Mouse (Mus musculus): ENCODE data around the gene Arhgef15. TPM values are rescaled to one million over a fixed set of nuclear protein-coding genes. Genes with fewer than 3 reads are reported as not detected.
A peak's percentile ranks its signal among the peaks of the same experiment; 100 is the strongest.
"Not testable (repeated sequence)": the region's sequence is repeated elsewhere in the genome, so short reads cannot be mapped to it uniquely, and the experiment has no call there.

Gene Arhgef15
- polyA plus RNA-seq, 1 experiment from 2014 or later = 0.21 TPM

DNA sequence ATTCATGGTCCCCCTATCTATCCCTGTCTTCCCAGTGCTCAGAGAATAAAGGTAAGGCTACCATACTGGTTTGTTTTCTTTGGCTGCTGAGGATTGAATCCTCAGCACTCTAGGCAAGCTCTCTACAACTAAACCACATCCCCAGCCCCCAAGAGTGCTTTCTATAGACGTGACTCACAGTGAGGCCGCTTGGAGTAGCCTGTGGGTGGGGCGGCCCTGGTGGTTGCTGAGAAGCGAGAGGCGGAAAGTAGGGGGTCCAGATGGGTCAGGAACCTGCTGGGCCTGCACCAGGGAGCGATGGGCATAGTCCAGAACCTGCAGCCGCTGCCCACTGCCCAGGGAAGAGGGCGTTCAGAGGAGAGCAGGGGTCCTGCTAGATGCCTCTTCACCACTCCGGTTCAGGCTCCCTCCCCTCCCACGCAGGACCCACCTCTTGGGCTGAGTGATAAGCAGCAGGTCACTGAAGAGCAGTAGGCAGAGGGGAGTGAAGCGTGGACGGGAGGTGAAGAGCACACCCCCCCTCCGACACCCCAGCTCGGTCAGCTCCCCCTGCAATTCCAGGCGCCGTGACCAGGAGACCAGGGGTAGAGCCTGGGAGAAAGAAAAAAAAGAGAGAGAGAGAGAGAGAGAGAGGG lies 10.4 kb downstream of the Arhgef15 start:
- POLR2A ChIA-PET = no interaction called here
- ATAC-seq (no peak), DNase-seq (ENCODE audit: low read depth, low spot score) (no peak)
- no peaks in the 10 kb centered on the region for H3K27me3 ChIP-seq
- in situ Hi-C loops (cut with MboI; ENCODE audit: low pct_unique_long_range_greater_than_20kb) = no loop called here
- TF ChIP-seq CTCF (IDR thresholded peaks at IDR 0.05) = no peak
- CTCF ChIA-PET = interaction anchor here (0.7 to 1.1 kb wide), 2 partner anchors 11 to 12 kb away, joined by 3 read pairs; no protein-coding TSS in a partner anchor

DNA sequence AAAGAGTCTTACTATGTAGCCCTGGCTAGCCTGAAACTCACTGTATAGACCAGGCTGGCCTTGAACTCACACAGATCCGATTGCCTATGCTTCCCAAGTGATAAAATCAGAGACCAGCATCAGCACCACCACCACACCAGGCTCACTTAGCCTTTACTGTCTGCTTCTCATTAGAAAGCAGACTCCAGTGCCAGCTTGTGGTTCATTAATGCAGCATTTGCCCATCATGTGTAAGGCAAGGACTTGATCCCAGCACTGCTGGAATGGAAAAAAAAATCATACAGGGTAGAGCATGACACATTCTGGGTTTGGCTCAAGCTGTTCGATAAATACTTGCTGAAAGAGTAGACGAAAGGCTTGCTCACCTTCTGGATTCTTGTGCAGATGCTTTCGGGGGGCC lies 11.3 kb downstream of the Arhgef15 start:
- no peak for TF ChIP-seq CTCF (IDR thresholded peaks at IDR 0.05)
- ChIA-PET POLR2A (no interaction called here), CTCF (no interaction called here)
- in situ Hi-C loops (cut with MboI; ENCODE audit: low pct_unique_long_range_greater_than_20kb) = no loop called here
- DNase-seq (ENCODE audit: low read depth, low spot score) (no peak), ATAC-seq (no peak)
- H3K27me3 ChIP-seq = no peaks in the 10 kb centered on the region

DNA sequence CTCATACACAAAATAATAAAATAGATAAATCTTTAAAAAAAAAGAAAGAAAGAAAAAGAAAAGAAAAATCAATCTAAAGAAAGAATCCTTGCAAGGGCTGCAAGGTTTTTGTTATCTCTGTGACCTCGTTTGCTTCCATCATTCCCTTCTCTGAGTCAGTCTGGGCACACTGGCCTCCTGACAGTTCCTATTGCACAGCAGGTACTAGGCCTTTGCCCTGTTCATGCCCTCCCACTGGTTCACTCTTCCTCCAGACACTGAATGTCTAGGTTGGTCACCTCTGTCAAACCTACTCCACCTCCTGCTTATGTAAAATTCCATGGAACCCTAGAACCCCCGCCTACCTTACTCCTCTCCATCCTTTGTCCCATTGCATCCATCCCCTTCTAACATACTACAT lies 12.0 kb downstream of the Arhgef15 start:
- no peak for TF ChIP-seq CTCF (IDR thresholded peaks at IDR 0.05)
- ATAC-seq (no peak), DNase-seq (ENCODE audit: low read depth, low spot score) (no peak)
- in situ Hi-C loops (cut with MboI; ENCODE audit: low pct_unique_long_range_greater_than_20kb) = no loop called here
- POLR2A ChIA-PET = no interaction called here
- no peaks in the 10 kb centered on the region for H3K27me3 ChIP-seq
- CTCF ChIA-PET = no interaction called here

DNA sequence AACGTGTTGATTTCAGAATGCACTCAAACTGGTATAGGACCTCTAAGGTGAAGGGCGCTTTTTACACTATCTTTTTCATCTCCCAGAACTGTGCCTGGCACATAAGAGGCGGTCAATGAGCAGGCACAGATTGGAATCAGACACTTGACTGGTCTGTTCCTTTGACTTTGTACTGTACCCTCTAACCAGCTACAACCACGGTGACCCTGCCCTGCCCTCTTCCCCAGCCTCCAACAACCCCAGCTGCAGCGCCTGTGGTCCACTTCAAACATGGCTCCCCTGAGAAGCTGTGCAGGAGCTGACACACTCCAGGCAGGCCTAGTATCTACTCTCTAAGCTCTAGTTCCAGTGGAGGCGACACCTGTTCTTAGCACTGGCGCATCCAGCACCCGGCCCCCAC lies 14.5 kb downstream of the Arhgef15 start:
- POLR2A ChIA-PET = no interaction called here
- TF ChIP-seq CTCF (IDR thresholded peaks at IDR 0.05) = no peak
- CTCF ChIA-PET = no interaction called here
- H3K27me3 ChIP-seq = no peaks in the 10 kb centered on the region
- in situ Hi-C loops (cut with MboI; ENCODE audit: low pct_unique_long_range_greater_than_20kb) = loop anchor here (5.0 kb wide), 1 partner anchor 35 kb away; no protein-coding TSS in a partner anchor
- ATAC-seq = no peak
- no peak for DNase-seq (ENCODE audit: low read depth, low spot score)

DNA sequence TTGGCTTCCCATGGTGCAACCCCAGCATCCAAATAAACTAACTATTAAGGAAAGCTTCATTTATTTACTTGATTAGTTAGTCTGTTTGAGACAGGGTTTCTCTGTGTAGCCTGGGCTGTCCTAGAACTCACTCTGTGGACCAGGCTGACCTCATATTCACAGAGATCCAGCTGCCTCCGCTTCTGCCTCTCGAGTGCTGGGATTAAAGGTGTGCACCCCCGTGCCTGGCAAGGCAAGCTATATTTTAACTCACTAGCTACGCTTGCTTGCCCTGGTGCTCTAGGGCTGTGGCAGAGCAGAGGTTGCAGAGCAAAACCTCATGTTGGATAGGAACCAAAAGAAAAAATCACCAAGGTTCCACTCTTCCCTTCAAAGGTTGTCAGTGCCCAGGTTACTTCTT lies 16.8 kb downstream of the Arhgef15 start:
- ChIA-PET CTCF (interaction anchor here (2.3 kb wide), 1 partner anchor 21 kb away, joined by 7 read pairs; no protein-coding TSS in a partner anchor), POLR2A (interaction anchor here (1.1 kb wide), 1 partner anchor 14 kb away, joined by 4 read pairs; no protein-coding TSS in a partner anchor)
- in situ Hi-C loops (cut with MboI; ENCODE audit: low pct_unique_long_range_greater_than_20kb) = loop anchor here (5.0 kb wide), 1 partner anchor 33 kb away; no protein-coding TSS in a partner anchor
- DNase-seq (ENCODE audit: low read depth, low spot score) (no peak), ATAC-seq (no peak)
- no peaks in the 10 kb centered on the region for H3K27me3 ChIP-seq
- no peak for TF ChIP-seq CTCF (IDR thresholded peaks at IDR 0.05)

DNA sequence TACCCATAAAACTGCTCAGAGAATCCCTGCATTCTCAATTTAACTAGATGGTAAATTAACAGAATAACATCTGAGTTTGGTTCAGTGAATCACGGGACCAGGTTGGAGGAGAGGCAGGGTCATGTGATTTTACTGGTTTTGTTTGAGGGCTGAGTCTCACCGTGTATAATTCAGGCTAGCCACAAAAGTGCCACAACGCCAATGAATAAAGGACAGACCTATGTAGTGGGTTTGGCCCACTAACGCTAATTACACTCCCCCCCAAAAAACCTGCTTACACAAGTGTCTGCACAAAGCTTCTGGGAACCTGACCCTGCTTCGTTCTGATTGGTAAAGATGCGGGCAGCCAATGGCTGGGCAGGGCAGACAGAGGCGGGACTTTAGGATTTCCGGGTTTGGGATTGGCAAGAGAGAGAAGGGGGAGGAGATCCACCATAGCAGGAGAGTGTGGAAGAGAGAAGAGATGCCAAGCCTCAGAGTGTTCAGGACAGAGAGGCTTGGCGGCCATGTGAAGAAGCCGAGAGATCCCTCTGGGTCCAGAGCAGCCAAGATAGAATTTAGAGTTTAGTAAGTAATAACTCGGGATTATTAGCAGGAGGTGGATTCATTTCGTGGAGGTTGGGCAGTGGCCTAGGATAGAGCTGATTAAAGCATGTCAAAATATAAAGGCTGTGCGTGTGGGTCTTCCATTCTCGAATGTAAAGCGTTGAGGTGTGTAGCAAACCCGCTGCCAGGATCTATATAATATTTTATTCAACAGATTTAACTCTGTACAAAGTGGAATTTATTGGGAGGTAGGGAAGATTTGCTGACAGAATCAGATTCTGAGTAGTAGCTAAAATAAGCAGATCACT lies 17.6 kb downstream of the Arhgef15 start:
- TF ChIP-seq CTCF (IDR thresholded peaks at IDR 0.05) = no peak
- ChIA-PET POLR2A (interaction anchor here (0.6 to 1.1 kb wide), 2 partner anchors 14 to 28 kb away, joined by 3 to 4 read pairs; no protein-coding TSS in a partner anchor), CTCF (interaction anchor here (0.6 to 2.3 kb wide), 3 partner anchors 20 to 97 kb away, joined by 3 to 7 read pairs (median 3); no protein-coding TSS in a partner anchor)

DNA sequence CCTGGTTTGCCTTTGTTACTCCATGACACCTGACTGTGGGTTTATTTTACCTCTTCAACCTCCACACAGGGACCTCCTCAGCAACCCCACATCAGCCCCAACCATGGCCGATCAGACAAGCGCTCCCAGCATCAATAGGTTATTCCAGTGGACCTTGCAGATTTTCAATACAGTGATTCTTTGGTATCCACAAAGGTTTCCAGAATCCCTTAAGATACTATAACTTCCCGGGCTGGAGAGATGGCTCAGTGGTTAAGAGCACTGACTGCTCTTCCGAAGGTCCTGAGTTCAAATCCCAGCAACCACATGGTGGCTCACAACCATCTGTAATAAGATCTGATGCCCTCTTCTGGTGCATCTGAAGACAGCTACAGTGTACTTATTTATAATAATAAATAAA lies 20.3 kb downstream of the Arhgef15 start:
- in situ Hi-C loops (cut with MboI; ENCODE audit: low pct_unique_long_range_greater_than_20kb); ATAC-seq; CTCF ChIA-PET; POLR2A ChIA-PET; DNase-seq (ENCODE audit: low read depth, low spot score); H3K27me3 ChIP-seq: not testable (repeated sequence)

More for the DNA sequence above, 17.6 kb downstream of the Arhgef15 start:
- ATAC-seq (peak; percentile 98), DNase-seq (ENCODE audit: low read depth, low spot score) (peak; percentile 53)
- in situ Hi-C loops (cut with MboI; ENCODE audit: low pct_unique_long_range_greater_than_20kb) = loop anchor here (5.0 kb wide), 1 partner anchor 32 kb away; no protein-coding TSS in a partner anchor
- H3K27me3 ChIP-seq = no peaks in the 10 kb centered on the region

DNA sequence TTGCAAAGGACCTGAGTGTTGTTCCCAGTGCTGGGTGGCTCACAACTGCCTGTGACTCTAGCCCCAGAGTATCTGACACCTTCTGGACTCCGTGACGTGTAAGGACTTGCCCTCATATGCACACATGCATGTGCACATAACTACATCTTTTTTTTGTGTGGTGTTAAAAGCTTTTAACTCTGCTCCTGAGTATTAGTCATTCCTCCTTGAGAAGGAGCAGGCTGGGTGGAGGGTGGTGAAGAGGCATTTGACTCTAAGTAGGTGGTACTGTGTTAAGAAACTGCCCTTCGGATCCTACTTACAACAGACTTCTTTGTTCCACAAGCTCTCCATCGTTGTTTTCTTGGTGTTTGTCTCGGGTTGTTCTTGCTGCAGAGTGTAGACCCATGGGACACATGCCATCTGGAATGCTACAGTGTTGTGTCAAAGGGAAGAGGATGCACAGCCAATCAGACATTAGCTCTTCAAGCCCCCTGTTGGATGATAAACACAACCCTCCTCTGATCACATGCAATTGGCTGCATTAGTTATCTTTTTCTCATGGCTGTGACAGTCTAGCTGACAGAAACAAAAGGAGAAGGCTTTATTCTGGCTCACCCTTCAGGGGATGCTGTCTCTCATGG lies 23.3 kb downstream of the Arhgef15 start:
- DNase-seq (ENCODE audit: low read depth, low spot score) (no peak), ATAC-seq (no peak)
- CTCF ChIA-PET = interaction anchor here (0.9 to 2.1 kb wide), 4 partner anchors 13 to 30 kb away, joined by 3 to 8 read pairs (median 3); no protein-coding TSS in a partner anchor
- in situ Hi-C loops (cut with MboI; ENCODE audit: low pct_unique_long_range_greater_than_20kb) = no loop called here
- peaks cover 5% of the 10 kb centered on the region for H3K27me3 ChIP-seq
- no peak for TF ChIP-seq CTCF (IDR thresholded peaks at IDR 0.05)
- POLR2A ChIA-PET = no interaction called here

DNA sequence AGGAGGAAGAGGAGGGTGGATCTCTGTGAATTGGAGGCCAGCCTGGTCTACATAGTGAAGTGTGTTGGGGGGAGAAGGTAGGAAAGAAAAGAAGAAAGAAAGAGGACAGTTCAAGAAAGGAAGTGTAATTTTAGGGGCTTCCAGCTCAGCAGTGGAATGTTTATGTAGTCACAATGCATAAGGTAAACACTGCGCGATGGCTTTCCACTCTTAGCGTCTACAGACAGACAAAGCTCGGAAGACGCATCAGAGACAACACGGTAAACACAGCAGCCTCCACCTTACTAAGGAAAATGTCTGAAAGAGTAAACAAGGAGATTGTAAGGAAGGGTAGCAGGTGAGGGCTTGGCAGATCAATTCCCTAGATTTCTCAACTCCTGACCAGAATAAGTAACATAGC lies 27.3 kb downstream of the Arhgef15 start:
- CTCF ChIA-PET = no interaction called here
- in situ Hi-C loops (cut with MboI; ENCODE audit: low pct_unique_long_range_greater_than_20kb) = no loop called here
- POLR2A ChIA-PET = no interaction called here
- TF ChIP-seq CTCF (IDR thresholded peaks at IDR 0.05) = no peak
- H3K27me3 ChIP-seq = peaks cover 17% of the 10 kb centered on the region
- ATAC-seq (no peak), DNase-seq (ENCODE audit: low read depth, low spot score) (no peak)

DNA sequence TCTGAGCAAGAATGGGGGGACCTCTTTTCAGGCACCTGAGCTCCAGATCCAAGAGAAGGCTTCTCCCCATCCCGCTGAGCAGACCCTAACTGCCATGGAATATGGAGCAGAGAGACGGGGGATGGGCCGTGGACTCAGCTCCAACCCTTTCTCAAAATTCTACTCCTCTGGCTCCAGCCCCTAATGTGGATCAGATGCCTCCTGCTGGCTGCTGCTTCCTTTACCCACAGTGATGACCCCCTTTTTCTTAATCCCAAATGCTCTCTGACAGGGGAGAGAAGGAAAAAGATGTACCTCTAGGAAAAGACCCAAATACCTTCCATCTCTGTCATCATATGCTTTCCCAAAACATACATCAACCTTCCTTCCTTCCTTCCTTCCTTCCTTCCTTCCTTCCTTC lies 30.3 kb downstream of the Arhgef15 start, which contains the start of gene Odf4:
Gene Odf4, minus strand, starts transcription at position 101 of the 400 bp plus-strand sequence.
- ATAC-seq = no peak
- in situ Hi-C loops (cut with MboI; ENCODE audit: low pct_unique_long_range_greater_than_20kb) = no loop called here
- ChIA-PET POLR2A (interaction anchor here (1.5 kb wide), 1 partner anchor 13 kb away, joined by 4 read pairs; no protein-coding TSS in a partner anchor), CTCF (no interaction called here)
- TF ChIP-seq CTCF (IDR thresholded peaks at IDR 0.05) = no peak
- DNase-seq (ENCODE audit: low read depth, low spot score) = no peak
- peaks cover 25% of the 10 kb centered on the region for H3K27me3 ChIP-seq

Data from Patski (cell line).